Mouse (Mus musculus): ENCODE data around the gene Frmd7. TPM values are rescaled to one million over a fixed set of nuclear protein-coding genes. Genes with fewer than 3 reads are reported as not detected.

Frmd7 gene
- polyA plus RNA-seq, 1 experiment from 2014 or later, result 0.82 TPM

Other genes starting within 250 kb of the Frmd7 start
- gene Stk26, start 101.7 kb downstream of the Frmd7 start, polyA plus RNA-seq (2016; fragmentation: Nextera tagmentation; extraction: Ambion mirVana), result 18.9 and 19.1 TPM in 2 replicates
- gene Rap2c, start 75.3 kb upstream of the Frmd7 start, polyA plus RNA-seq (2016; fragmentation: Nextera tagmentation; extraction: Ambion mirVana), result 38.6 and 39.3 TPM in 2 replicates

Measured in embryonic facial prominence, embryonic 10.5 days (tissue).